Mouse (Mus musculus) WW6 (cell line): ENCODE results near the gene Prune2.

Source experiments
- DNase-seq: peaks from one replicate; pipeline ENCODE4 v3.0.0-alpha.2; 2013; ENCODE audit warnings: low read depth, low spot score

Gene Prune2

DNA sequence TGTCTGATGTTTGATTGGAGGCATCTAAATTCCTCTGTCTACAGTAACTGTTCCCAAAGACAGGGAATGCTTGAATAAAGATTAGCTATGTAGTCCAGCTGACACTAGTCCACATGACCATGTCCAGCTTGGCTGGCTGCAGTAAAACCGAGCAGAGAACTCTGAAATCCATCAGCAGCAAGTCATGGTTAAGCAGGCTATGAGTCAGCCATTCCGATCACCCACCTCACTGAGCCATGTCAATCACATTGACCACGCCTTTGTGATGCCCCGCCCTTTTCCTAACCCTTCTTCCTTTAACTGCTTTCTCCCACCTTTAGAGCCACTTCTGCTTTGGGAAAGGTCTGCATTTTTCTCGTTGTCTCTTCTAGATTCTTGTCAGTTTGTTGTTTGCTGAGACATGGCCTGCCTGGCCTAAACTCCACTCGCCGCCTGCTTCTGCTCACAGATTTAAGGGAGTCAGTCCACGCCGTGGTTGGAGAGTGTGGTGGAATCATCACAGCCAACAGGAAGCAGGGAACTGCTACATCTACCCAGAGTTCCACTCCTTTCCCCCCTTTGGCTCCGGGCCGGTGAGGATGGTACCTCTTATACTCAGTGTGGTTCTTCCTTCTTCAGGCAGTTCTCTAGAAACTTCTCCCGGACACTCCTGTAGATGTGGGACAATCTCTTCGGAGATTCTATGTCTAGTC lies 307.9 kb downstream of the Prune2 start:
- DNase-seq, result no peak

DNA sequence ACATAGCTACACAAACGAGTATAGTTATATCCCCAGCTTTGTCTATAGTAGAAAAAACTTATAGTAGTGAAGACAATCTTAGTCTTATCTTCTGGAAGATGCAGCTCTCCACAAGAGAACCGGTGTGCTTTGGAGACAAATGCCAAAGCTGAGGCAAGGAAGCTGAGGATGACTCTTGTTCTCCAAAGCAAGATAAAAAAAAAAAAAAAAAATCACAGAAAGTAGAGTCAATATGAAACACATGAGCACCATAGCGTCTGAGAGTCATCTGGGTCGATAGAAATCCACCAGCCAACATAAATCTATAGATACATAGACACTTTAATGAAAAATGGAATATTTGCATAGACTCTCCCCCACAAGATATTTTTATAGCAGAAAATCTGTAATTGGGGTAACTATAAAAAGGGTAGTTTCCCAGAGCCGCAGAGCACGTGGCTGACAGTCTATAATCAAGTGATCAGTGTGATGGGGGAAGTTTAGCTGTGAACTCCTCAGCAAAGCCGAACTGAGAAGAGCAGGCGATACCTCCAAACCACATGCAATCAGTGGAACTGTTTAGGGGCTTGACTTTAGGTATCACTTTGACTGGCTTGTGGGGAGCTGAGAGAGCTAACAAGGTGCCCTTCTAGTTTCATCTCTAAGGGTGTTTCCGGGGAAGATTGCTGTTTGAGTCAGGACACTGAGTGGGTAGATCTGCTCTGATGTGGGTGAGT lies 308.7 kb downstream of the Prune2 start:
- DNase-seq, result no peak

DNA sequence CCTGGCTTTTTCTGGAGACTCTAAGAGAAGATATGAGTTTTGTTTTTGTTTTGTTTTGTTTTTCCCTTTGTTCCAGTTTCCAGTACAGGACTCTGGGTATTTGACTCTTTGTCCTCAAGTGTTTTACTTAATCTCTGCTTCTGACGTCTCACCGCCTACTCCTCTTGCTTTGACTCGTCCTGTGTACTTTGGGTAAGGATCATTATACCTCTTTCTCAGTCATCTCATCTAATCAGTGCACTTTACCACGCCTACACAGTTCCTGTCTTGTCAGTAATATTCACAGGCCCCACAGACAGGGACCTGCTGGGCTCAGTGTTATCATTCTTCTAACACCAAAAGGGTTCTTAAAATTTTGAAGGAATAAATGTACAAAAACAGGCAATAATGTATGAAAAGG lies 312.8 kb downstream of the Prune2 start:
- no peak for DNase-seq

DNA sequence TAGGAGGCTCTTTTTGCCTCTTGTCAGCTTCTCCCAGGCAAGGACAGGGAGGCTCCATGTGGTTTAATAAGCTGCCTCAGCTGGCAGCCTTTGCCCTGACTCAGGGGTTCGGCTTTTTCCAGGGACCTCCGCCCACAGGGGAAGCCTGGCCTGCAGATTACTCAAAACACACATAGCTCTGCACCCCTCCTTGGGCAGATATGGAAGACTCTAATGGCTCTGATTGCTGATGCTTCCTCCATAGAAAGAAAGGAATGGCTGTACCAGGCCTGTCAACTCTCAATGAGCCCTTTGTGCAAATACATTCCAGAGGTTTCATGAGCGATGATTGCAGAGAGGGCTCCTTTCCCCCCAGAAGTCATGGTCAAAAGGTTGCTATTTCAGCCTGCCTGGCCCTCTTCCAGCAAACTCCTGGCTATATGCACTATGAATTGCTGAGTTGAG lies 315.3 kb downstream of the Prune2 start:
- DNase-seq, result no peak

DNA sequence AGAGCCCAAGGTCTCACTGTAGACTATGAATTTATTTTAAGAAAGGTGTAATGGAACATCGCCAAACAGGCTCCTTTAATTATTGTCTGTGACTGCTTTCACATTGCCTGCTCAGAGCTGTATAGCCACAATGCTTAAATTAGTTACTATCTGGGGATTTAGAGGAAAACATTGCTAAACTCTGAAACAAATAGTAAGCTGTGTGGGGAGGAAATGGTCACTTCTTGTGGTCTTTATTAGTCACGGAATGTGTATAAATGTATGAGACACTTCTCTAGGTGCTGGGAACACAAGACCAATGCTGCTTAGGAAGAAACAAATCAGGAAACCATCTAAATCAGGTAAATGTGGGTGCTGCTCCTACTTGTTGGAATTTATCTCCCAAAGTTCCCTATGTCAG lies 317.1 kb downstream of the Prune2 start:
- DNase-seq, result no peak
